Mouse (Mus musculus): ENCODE measurements around the gene Ptpn3.
"Not testable (repeated sequence)": the region's sequence is repeated elsewhere in the genome, so short reads cannot be mapped to it uniquely, and the experiment has no call there.

Gene Ptpn3

DNA sequence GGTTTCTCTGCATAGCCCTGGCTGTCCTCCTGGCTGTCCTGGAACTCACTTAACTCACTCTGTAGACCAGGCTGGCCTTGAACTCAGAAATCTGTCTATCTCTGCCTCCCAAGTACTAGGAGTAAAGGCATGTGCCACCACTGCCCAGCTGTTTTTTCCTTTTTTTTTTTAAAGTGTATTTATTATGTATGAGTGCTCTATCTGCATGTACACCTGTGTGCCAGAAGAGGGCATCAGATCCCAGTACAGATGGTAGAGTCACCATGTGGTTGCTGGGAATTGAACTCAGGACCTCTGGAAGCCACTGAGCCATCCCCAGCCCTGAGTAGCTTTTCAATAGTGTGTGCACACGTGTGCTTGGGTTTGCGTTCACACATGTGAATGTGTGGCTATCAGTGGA lies 76.9 kb downstream of the Ptpn3 start:
- DNase-seq (ENCODE audit: low spot score in 2 of 2): no peak

DNA sequence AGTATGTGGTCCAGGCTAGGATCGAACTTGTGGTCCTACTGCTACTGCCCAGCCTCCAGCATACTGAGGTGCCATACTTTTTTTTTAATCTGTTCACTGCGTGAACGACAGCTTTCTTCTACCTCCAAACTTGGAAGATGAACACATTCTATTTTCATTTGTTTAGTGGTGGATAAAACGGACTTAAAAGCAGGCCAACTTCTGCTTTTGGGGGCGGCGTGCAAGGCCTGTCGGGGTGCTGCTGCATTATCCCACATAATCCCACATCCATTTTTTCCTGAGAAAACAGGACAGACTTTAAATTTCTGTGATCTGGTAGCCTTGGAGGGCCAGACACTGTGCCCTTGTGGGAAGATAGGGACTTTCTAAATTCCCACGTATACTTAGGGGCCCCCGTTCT lies 83.9 kb downstream of the Ptpn3 start:
- DNase-seq (ENCODE audit: low spot score in 2 of 2): no peak

DNA sequence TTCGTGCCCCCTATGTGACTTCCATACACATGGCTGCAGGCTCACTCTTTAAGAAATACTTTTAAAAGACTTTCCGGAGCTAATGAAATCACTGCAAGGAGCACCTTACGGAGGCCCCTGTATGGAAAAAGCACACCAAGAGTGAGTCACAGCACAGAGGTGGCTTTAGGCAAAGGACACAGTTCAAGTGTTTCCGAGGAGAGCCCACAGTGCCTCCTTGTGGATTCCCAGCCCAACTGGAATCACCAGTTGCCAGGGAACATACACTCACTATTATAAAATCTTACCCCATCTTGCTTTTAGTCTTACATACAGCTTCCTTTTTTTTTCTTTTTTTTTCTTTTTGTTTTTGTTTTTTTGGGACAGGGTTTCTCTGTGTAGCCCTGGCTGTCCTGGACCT lies 85.1 kb downstream of the Ptpn3 start:
- DNase-seq (ENCODE audit: low spot score in 2 of 2): no peak

DNA sequence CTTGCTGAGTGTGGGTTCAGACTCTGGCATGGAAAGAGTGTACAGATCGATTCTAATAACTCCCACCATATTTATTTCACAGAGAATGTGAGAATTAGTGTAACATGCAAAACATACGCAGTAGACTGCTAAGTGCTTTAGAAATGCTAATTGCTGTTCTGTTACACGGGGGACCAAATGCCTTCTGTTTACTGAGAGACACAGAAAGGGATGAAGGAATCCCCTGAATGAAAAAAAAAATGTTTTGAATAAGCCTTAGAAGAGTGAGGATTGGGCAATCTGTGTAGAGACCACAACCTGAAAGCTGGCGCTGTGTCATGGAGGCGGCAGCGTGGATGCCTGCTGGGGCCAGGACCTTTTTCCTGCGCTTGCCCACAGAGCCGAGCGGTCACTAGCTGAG lies 86.8 kb downstream of the Ptpn3 start:
- DNase-seq (ENCODE audit: low spot score in 2 of 2): no peak

DNA sequence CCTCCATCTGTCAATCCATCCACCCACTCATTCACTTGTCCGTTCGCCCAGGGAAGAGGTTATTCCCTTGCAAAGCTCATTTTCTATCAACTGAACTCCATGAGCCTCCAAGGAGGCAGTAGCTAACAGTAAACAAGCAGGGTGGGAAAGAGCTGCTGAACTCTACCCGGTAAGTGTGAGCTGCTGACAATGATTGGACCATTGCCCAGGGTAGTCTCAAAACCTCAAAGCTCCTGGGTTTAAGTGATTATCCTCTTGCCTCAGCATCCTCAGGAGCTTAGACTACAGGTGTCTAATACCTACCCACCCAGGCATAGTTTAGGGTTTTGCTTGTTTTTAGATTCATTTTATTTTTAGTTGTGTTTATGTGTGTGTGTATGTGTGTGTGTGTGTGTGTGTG lies 87.5 kb downstream of the Ptpn3 start:
- DNase-seq (ENCODE audit: low spot score in 2 of 2): no peak

DNA sequence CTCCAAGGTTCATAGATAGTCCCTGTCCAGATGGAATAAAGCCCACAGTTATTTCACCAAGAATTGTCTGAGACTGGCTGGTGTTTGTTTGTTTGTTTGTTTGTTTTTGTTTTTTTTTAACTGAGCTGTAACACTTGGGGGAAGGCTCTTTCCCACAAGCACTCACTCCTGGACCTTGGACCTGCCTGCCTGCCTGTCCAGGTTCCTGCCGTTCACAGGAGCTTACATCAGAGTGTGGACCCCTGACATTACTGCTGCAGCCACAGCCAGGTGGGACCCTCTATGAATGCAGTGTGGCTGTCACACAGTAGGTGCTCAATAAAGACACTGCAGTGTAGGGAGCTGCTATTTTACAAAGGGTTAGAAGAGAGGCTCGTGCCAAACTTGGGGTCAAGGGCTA lies 89.9 kb downstream of the Ptpn3 start:
- DNase-seq (ENCODE audit: low spot score in 2 of 2): no peak

DNA sequence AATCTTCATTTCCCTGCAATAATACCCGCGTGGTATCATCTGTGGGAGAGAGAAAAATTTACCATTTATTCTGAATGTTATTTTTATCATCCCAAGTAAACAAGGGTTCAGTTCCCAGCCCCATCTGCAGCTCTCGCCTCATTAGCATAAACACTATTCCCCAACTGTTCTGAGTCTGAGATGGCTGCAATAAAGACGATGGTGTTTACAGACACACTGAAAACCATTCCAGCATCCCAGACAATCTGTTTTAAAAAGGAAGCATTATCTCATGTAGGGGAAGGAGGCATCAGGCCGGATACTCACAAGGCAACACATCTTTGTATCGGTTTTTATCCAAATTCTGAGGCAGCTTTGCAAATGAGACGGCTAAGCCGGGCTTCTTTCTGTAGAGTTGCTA lies 95.7 kb downstream of the Ptpn3 start:
- DNase-seq (ENCODE audit: low spot score in 2 of 2): no peak

DNA sequence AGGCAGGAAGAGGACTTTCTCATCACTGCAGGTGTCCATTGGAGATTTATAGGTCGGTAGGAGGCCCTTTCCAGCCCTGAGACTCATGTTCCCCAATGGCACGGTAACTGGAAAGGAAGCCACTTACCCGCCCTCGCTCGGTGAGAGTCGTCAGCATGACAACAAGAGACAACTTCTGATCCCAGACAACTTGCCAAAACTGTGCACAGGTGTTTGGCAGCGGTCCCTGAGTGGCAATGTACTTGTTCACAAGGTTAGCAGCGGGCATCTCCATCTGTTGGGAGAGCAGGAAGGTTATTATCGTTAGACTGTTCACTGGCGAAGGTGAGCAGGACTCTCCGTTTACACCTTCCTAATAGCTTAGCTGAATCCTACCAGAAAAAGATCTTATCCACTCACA lies 96.9 kb downstream of the Ptpn3 start:
- no peak for DNase-seq (ENCODE audit: low spot score in 2 of 2)

DNA sequence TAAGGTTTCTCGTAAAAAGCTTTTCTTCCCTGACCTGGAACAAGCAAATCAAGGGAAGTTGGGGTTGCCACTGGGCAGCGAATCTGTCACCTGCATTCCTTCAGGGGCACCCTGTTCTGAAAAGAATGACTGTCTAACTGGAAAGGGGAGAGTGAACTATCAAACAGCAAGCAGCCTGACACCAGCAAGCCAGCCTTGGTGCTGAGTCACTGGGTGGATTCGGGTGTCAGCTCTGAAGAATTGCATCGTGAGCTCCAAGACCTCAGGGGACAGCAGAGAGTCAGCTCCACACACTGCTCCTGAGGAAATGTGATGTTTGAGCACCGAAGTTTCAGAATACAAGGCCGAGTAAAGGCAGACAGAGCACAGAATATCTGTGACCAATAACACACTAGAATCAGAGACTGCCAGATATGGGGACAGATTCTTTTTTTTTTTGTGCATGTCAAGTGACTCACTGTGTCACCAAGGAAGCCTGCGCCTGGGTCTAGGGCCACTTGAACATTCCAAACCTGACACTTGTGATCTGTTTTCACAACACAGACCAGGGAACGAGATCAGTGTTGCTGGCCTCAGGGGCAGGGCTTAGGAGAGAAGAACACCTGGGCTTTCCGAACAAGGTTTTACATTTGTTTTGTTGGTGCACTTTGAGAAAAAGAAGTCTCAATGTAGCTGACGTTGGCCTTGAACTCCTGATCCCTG lies 98.8 kb downstream of the Ptpn3 start:
- DNase-seq (ENCODE audit: low spot score in 2 of 2): no peak

DNA sequence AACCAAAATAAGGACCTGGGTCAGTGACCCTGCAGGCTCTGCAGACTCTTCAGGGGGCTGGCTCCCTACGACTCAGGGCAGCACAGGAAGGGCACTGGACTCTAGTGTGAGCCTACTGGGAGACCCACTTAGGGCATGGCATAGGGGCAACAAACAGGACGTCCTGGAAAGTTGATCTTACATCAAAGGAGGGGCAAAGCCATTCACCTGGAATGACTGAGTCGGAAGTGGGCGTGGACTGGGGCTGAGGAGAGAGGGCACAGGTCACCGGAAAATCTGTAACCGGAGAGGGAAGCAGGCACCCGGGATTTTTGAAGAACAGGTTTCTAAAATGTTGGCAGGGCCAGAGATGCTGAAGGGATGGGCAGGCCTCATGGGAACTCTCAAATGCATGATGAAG lies 99.5 kb downstream of the Ptpn3 start:
- no peak for DNase-seq (ENCODE audit: low spot score in 2 of 2)

DNA sequence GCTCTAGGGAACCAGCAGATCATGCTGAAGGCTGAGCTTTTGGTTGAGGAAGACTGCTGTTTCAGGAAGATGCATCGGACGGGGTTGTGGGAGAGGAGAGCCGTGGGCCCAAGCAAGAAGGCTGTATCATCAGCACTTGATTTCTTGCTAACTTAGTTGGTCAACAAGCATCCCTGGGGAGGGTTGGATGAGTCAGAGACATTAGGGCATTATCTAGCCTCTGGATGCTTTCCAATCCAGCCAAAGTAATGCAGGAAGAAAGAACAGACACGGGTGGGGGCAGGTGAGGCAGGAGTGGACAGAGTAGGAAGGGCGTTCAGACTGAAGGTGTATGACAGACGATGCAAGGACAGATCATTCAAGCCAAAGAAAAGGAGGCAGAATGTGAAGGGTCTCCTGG lies 101.0 kb downstream of the Ptpn3 start:
- DNase-seq (ENCODE audit: low spot score in 2 of 2): no peak

DNA sequence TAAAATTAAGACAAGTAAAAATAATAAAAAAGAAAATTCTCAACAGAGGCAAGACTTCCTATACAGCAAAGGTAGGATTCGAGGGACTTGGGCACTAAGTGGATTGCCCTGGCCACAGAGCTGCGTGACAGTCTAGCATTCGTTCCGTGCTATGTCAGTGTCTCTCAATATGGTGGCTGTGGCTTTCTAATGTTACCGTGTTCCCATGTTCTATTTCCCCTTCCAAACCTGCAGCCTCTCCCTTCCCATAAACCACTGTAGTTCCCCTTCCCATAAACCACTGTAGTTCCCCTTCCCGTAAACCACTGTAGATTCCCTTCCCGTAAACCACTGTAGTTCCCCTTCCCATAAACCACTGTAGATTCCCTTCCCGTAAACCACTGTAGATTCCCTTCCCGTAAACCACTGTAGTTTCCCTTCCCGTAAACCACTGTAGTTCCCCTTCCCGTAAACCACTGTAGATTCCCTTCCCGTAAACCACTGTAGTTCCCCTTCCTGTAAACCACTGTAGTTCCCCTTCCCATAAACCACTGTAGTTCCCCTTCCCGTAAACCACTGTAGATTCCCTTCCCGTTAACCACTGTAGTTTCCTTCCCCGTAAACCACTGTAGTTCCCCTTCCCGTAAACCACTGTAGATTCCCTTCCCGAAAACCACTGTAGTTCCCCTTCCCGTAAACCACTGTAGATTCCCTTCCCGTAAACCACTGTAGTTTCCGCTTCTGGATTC lies 102.8 kb downstream of the Ptpn3 start:
- not testable (repeated sequence) for DNase-seq (ENCODE audit: low spot score in 2 of 2)

DNA sequence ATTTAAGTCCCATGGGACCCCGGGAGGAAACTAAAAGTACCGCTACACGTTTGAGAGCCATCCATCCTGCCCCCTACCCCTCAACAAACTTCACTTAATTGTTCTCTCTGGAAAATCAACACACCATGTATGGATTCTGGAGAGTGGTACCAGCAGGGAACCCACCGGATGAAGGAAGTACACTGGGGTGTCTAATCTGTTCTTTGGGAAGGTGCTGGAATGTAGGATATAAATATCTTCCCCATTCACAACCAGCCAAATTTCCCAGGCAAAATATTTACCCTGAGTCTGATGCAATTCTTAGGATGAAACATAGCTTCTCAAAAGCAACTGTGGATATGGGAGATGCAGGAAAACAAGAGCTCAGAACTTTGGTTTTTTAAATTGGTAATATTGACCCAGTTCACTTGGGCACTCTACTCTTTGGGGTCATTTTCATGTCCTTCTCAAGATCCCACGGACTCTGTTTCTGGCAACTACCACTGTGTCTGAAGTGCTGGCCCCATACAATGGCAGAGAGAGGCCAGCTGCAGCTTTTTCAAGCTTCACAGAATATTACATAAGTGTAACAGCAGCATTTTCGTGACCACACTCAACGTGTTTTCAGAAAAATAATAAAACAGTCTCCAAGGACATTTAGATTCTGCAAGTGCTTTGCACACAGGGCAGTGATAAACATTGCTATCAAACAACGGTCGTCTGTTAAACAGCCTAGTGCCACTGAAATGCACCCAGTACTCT lies 109.9 kb downstream of the Ptpn3 start:
- no peak for DNase-seq (ENCODE audit: low spot score in 2 of 2)

DNA sequence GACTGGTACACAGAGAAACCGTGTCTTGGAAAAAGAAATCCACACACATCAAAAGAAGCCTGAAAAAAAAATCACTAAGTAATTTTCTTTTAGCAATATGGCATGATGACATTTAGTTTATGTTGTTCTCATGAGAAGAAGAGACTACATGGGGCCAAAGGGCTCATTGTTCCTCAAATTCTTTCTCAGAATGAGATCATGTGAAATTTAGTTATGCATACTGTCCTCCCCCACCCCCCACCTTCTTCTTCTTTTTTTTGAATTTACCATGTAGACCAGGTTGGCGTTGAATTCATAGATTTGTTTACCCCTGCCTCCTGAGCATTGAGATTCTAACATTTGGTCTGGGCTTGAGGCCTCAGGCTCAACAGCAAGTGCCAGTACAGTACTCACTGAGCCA lies 111.8 kb downstream of the Ptpn3 start:
- DNase-seq (ENCODE audit: low spot score in 2 of 2): no peak

DNA sequence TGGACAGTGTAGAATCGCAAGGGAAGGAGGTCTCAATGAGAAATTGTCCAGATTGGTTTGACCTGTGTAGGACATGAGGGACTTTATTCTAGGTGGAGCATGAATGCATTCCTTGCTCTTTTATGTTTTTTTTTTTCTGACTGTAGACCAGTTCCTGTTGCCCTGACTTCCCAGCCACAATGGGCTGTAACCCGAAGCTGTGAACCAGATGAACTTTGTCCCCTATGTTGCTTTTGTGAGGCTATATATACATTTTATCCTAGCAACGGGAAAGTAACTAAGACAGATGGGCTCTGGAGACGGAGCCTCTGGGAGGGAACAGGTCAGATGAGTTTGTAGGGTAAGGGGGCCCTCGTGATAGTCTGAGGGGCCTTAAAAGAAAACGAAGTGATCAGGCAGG lies 115.6 kb downstream of the Ptpn3 start:
- no peak for DNase-seq (ENCODE audit: low spot score in 2 of 2)

DNA sequence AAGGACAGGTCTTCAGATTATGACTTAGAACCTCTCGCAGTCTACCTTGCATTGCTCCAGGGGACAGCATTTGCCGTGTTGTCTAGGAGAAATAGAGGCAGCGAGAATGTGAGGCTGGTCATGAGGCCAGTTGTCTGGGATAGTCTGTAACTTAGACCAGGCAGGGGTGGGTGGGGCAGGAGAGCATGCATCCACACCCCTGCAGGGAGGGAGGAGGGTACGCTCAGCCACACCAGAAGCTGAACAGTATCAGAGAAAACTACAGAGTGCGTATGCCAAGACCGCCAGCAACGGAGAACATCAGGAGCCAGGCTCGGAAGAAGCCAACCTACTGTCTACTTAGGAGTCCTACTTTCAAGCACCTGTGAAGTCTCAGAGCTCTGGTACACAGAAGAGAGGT lies 116.2 kb downstream of the Ptpn3 start:
- DNase-seq (ENCODE audit: low spot score in 2 of 2): no peak

DNA sequence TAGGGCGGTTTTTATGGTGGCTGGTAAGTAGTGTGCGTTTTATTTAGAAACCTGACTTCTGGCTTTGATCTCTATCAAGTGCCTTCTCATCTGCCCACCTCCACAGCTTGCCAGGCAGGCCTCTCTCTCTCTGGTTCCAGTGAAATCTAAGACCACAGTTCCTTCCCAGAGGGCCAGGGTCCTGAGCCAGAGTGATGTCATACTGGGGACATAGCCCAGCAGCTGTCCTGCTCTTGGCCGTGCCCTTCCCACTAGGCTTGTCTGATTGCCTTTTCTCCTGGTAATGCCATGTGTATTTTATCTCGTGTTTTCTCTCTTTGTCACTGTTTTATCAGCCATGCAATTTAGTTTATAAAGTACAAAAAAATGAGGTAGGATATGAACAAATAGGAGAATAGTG lies 118.1 kb downstream of the Ptpn3 start:
- DNase-seq (ENCODE audit: low spot score in 2 of 2): no peak

DNA sequence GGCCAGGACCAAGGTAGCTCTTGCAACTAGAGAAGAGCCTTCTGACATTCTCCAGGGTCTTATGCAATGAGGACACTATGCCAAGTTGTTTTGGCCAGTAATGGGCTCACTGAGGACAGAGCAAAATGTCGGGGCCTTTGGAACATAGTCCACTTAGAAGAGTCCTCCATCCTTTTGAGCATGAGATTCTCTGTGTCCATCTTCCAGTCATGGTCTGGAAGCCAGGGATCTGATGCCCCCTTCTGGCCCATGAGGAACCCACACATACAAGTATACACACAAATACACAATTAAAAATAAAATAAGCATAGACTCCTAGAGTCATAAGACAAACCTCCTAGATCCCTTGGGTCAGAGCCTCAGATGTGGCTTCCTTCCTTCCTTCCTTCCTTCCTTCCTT lies 120.1 kb downstream of the Ptpn3 start:
- DNase-seq (ENCODE audit: low spot score in 2 of 2): no peak

DNA sequence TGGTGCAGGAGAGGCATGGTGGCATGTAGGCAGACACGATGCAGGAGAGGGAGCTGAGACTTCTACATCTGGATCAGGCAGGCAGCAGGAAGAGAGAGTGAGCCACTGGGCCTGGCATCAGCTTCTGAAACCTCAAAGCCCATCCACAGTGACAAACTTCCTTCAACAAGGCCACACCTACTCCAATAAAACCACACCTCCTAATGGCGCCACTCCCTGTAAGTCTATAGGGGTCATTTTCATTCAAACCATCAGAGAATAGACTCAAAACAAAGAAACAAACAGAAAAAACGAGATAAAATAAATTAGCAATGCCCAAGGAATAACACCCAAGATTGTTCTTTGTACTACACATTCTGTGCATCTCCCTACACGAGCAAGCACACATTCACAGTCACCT lies 122.8 kb downstream of the Ptpn3 start:
- no peak for DNase-seq (ENCODE audit: low spot score in 2 of 2)

DNA sequence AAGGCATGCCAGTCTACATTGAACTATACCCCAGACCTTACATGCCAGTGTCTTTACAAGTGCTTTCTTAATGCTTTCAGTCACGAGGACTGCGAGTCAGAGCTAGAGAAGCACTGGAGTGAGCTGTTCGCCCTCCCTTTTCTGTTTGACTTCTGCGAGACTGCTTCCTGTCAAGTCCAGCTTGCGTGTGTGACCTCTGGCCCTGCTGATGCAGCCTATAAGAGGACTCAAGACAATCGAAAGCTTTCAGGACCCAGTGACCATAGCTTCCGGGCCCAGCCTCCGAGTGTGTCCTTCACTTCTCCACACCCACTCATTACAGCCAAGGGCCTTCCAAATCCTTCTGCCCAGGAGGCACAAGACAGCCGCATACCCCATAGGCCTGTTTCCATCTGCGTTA lies 126.3 kb downstream of the Ptpn3 start:
- no peak for DNase-seq (ENCODE audit: low spot score in 2 of 2)

DNA sequence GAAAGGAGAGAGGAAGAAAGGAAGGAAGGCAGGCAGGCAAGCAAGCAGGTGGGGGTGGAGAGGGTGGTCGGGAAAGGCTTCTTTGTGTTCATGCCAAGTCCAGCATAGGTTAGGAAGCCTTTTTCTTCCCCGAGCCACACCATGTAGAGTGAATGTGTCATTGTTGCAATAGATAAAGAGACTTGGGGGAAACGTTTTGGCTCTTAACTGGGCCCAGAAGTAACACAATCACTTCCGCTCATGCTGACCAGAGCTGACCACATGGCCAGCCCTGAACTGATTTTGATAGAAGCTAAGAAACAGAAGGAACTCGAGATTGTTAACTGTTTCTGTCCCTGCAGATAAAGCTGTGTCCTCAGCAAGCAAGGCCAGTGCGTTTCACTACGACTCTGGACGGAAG lies 128.8 kb downstream of the Ptpn3 start:
- no peak for DNase-seq (ENCODE audit: low spot score in 2 of 2)

DNA sequence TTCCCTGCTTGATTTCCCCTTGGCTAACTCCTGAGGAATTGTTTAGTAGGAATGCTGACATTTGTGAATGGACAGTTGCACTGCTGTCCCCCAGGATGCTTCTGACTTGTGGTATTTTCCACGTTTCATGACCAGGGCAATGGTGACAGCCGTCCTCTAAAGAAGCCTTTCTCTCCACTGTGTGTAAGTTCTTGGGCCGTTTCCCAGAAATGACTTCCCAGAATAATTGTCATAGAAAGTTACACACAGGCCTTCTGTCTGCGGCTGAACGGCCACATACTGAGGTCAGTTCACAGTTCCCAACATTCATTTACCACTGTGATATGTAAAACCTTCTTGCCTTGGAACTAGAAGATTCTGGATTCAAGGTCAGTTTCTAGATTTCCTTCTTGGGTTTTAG lies 129.8 kb downstream of the Ptpn3 start:
- DNase-seq (ENCODE audit: low spot score in 2 of 2): no peak

DNA sequence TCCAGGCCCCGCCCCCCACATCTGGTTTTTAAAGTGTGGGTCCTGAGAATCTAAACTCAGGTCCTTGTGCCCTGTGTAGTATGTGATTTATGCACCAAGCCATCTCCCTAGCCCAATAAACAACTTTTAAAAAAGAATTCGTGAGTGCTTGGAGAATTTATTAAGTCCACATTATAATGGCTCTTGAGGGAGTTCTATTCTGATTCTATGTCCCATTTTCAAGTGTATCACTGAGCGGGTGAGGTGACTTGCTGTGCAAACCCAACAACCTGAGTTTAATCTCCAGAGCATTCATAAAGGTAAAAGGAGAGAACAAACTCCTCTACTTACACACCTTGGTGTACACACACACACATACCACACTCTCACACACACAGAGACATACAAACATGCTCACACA lies 133.0 kb downstream of the Ptpn3 start:
- no peak for DNase-seq (ENCODE audit: low spot score in 2 of 2)

Measured in frontal cortex, postnatal 25 days (tissue).